Mouse (Mus musculus) G1E (cell line): ENCODE data around the gene Simc1.

Experiments used
- CTCF ChIP-seq: IDR thresholded peaks from 2 replicates; pipeline ENCODE4 v1.5.1; 2012; ENCODE audit warnings: low read depth, low read length, inconsistent platforms, mixed read lengths
- GATA2 ChIP-seq: IDR thresholded peaks from 2 replicates; pipeline ENCODE4 v1.6.1; 2012; ENCODE audit warnings: low read depth, low read length, inconsistent platforms, borderline replicate concordance
- TAL1 ChIP-seq: conservative IDR thresholded peaks from 2 replicates; pipeline ENCODE4 v1.6.1; 2012; ENCODE audit warnings: low read depth, low read length, inconsistent platforms, mixed read lengths

DNA sequence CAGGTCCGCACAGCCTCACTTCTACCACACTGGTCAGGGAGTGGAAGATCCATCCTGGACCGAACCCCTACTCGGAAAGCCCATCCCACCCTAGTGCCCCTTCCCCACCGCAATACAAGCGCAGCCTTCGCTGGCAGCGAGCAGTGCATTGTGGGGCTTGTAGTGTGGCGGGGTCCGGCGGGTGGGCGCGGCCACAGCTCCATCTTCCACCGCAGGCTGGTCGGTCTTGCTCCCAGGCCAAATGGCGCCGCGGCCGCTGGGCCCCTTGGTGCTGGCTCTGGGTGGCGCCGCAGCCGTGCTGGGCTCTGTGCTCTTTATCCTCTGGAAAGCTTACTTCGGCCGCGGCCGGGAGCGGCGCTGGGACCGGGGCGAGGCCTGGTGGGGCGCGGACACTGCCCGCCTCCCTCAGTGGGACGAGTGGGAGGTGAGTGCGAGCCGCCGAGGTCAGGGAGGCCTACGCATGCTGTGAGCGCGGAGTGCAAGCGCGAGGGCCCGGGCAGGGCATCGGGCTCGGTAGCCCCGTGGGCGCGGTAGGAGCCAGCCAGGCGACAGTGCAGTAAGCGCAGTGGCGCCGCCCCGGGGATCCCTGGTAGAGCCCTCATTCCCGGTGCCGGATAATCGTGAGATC, 71.4 kb downstream of the Simc1 start, which contains the start of gene Arl10:
- TF ChIP-seq CTCF (no peak), GATA2 (no peak), TAL1 (no peak)
